Mouse (Mus musculus) intestine, postnatal 0 days (tissue): ENCODE results near the gene Acsl3. TPM values are rescaled to one million over a fixed set of nuclear protein-coding genes. Genes with fewer than 3 reads are reported as not detected.

Source experiments
- ATAC-seq: fragments of 200-750 bp; cut with Nextera tagmentation; 2 replicates; pipeline ENCODE4 v1.8.0; 2017; ENCODE audit warnings: mild to moderate bottlenecking, moderate TSS enrichment, moderate library complexity
- H3K27ac ChIP-seq: fragments of 300-500 bp; sonication (generic); 2 replicates; pipeline ENCODE4 v1.5.1; 2014; ENCODE audit warnings: mild to moderate bottlenecking, low read depth, low read length, moderate library complexity
- H3K27me3 ChIP-seq: fragments of 300-500 bp; sonication (generic); replicated peaks from 2 replicates; pipeline ENCODE4 v1.6.1; 2014; ENCODE audit warnings: low read length, mixed read lengths; ENCODE audit not compliant: control insufficient read depth, insufficient read depth
- H3K36me3 ChIP-seq: fragments of 300-500 bp; sonication (generic); 2 replicates; pipeline ENCODE4 v1.6.1; 2014; ENCODE audit warnings: mild to moderate bottlenecking, moderate library complexity; ENCODE audit not compliant: control insufficient read depth, insufficient read depth
- H3K4me1 ChIP-seq: fragments of 300-500 bp; sonication (generic); replicated peaks from 2 replicates; pipeline ENCODE4 v1.6.1; 2014; ENCODE audit warnings: antibody characterized with exemption, low read length, mixed read lengths; ENCODE audit not compliant: control insufficient read depth, insufficient read depth
- H3K4me2 ChIP-seq: fragments of 300-500 bp; sonication (generic); replicated peaks from 2 replicates; pipeline ENCODE4 v1.6.1; 2014; ENCODE audit warnings: low read depth, mild to moderate bottlenecking, moderate library complexity
- H3K4me3 ChIP-seq: fragments of 300-500 bp; sonication (generic); 2 replicates; pipeline ENCODE4 v1.5.1; 2014; ENCODE audit warnings: low read depth, low read length
- H3K9ac ChIP-seq: fragments of 300-500 bp; sonication (generic); 2 replicates; pipeline ENCODE4 v1.6.1; 2014; ENCODE audit warnings: mild to moderate bottlenecking, low read depth, low read length
- H3K9me3 ChIP-seq: fragments of 300-500 bp; sonication (generic); 2 replicates; pipeline ENCODE4 v1.6.1; 2016; ENCODE audit warnings: mixed run types; ENCODE audit not compliant: control insufficient read depth
- CTCF ChIP-seq: sonication (generic); IDR thresholded peaks from 2 replicates; pipeline ENCODE4 v1.5.1; 2016; ENCODE audit warnings: low read depth, mild to moderate bottlenecking, control low read depth, antibody characterized with exemption, moderate library complexity
- WGBS: fragments of 180-500 bp; shearing (Covaris S2); extraction: QIAGEN DNeasy Blood & Tissue Kit; methylation state at CpG from one replicate; pipeline ENCODE4 v1.1.7; 2014; 5-methylcytosine and 5-hydroxymethylcytosine counted together
- polyA plus RNA-seq: library from polyadenylated mRNA; unstranded; fragments of >200 nt; fragmentation: Nextera tagmentation; extraction: Ambion mirVana; gene quantifications from 2 replicates; pipeline ENCODE4 v1.2.1, GENCODE M21; 2015

Acsl3 gene
- polyA plus RNA-seq, 1 experiment from 2014 or later: 75.2 TPM

DNA sequence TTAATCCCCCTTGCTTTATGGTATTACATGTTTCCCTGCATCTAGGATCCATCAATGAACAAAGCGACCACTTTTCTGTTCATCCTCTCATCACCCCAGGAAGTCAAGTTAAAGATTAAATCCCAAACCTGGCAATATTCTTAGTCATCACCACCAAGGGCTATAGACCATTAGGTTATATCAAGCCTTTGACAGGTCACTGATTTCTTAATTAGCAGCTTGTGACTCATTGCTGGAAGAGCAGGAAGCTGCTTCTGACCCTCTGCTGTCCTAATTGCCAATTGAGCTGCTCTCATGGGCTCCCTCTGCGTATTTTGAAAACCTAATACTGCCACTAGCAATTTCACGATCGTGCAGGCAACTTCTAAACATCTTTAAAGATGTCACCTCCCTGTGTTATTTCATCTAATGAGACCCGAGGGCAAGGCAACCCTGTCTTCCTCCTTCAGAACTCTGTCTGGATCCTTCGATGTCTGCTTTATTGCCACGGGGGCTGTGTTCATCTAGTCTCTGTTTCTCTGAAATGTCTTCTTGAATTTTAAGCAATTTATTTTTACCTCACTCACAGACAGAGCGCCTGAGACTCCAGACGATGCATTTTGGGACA lies 72.6 kb downstream of the Acsl3 start:
- Histone ChIP-seq H3K4me2 (no peak overlapping the region), H3K36me3 (no peaks in the 10 kb centered on the region), H3K4me1 (no peaks in the 10 kb centered on the region), H3K9me3 (no peaks in the 10 kb centered on the region), H3K27me3 (no peaks in the 10 kb centered on the region), H3K9ac (no peak overlapping the region), H3K27ac (no peak overlapping the region), H3K4me3 (no peak overlapping the region)
- no peak for ATAC-seq
- no peak for TF ChIP-seq CTCF
- WGBS: 80% methylated on average over 9 of the region's 9 CpGs

DNA sequence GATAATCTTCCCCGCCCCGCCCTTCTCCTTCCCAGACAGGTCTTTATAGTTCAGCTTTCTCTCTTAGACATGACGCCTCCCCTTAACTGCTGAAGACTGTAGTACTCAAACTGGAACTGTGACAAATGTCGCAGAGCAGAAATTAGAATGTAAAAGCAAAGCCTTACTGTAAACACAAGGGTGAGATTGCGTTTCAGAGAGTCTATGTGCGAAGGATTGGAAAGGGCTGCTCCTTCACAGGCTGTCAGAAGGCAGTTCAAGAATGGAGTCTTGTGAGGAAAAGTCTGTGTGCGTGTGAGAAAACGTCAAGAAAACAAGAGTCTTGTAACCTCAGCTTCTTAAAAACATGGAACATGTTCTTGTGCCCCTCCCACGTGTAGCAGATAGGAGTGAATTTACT lies 74.7 kb downstream of the Acsl3 start:
- Histone ChIP-seq H3K9ac (no peak overlapping the region), H3K4me3 (no peak overlapping the region), H3K4me2 (no peak overlapping the region), H3K27me3 (no peaks in the 10 kb centered on the region), H3K36me3 (no peaks in the 10 kb centered on the region), H3K9me3 (no peaks in the 10 kb centered on the region), H3K27ac (no peak overlapping the region), H3K4me1 (no peaks in the 10 kb centered on the region)
- no peak for TF ChIP-seq CTCF
- WGBS: 77% methylated on average over 9 of the region's 9 CpGs
- ATAC-seq: no peak

GRCm38 (mm10) chr1:78734261-78735000 lies 76.8 kb downstream of the Acsl3 start:
- 71% methylated on average over 17 of the region's 17 CpGs for WGBS
- Histone ChIP-seq H3K4me1 (no peaks in the 10 kb centered on the region), H3K27me3 (no peaks in the 10 kb centered on the region), H3K4me3 (no peak overlapping the region), H3K9me3 (no peaks in the 10 kb centered on the region), H3K36me3 (no peaks in the 10 kb centered on the region), H3K4me2 (no peak overlapping the region), H3K9ac (no peak overlapping the region), H3K27ac (no peak overlapping the region)
- TF ChIP-seq CTCF: no peak
- ATAC-seq: no peak

GRCm38 (mm10) chr1:78737646-78738045 lies 80.0 kb downstream of the Acsl3 start:
- no peak overlapping the region for H3K27ac ChIP-seq
- H3K27me3 ChIP-seq: no peaks in the 10 kb centered on the region
- H3K4me2 ChIP-seq: no peak overlapping the region
- H3K9me3 ChIP-seq: no peaks in the 10 kb centered on the region
- no peak for TF ChIP-seq CTCF
- H3K9ac ChIP-seq: no peak overlapping the region
- H3K4me3 ChIP-seq: no peak overlapping the region
- no peak for ATAC-seq
- WGBS: 61% methylated on average over 5 of the region's 5 CpGs
- H3K36me3 ChIP-seq: no peaks in the 10 kb centered on the region
- no peaks in the 10 kb centered on the region for H3K4me1 ChIP-seq

DNA sequence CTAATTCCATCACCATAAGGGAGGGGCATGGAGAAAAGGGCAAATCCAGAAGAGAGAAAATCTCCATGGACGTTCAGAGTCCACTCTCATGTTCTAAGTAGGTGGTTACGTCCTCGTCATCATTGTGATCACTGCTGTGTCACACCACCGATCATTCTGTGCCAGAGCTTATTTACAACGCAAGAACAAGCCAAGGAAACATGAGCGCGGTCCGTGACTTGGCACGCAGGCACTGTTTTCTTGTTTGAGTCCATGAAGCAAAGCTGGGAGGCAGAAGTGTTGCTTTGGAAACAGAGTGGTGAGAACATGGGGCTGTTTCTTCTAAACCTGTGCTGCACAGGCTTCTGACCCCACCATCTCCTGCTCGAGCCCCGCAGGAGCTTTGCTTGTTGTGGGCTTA lies 83.1 kb downstream of the Acsl3 start:
- 92% methylated on average over 11 of the region's 11 CpGs for WGBS

DNA sequence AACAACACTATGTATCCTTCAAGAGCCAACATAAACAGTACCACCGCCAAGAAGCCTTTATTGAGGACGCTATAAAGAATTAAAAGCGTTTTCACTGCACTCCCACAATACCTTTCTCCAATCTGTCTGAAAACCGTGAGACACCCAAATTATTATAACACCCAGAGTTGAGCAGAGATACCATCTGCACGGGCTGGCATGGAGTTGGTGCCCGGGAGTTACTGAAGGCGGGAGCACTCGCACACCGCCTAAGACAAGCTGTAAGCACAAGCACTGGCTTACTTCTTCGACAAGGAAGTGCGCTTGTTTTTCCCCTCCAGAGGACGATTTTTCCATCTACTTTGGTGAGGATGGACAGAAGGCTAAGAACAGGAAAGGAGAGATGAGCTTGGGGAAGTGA lies 84.6 kb downstream of the Acsl3 start:
- H3K4me2 ChIP-seq: no peak overlapping the region
- H3K27ac ChIP-seq: no peak overlapping the region
- H3K27me3 ChIP-seq: no peaks in the 10 kb centered on the region
- TF ChIP-seq CTCF: no peak
- no peaks in the 10 kb centered on the region for H3K9me3 ChIP-seq
- H3K9ac ChIP-seq: no peak overlapping the region
- ATAC-seq: no peak
- no peaks in the 10 kb centered on the region for H3K4me1 ChIP-seq
- no peaks in the 10 kb centered on the region for H3K36me3 ChIP-seq
- WGBS: 84% methylated on average over 12 of the region's 12 CpGs
- no peak overlapping the region for H3K4me3 ChIP-seq

More for the DNA sequence above, 83.1 kb downstream of the Acsl3 start:
- ATAC-seq: no peak
- no peak for TF ChIP-seq CTCF
- no peak overlapping the region for H3K4me3 ChIP-seq
- no peak overlapping the region for H3K4me2 ChIP-seq
- H3K27ac ChIP-seq: no peak overlapping the region
- no peaks in the 10 kb centered on the region for H3K9me3 ChIP-seq
- H3K4me1 ChIP-seq: no peaks in the 10 kb centered on the region
- H3K9ac ChIP-seq: no peak overlapping the region
- H3K27me3 ChIP-seq: no peaks in the 10 kb centered on the region
- no peaks in the 10 kb centered on the region for H3K36me3 ChIP-seq
